Mouse (Mus musculus) left cerebral cortex, adult 9 months (tissue): ENCODE measurements at regions not wholly inside any gene's neighbourhood (a gene's known extent, or its start where the extent isn't known, plus 50 kb on each side); places are given as distances from the start of the nearest gene placed in this dataset.

Experiments
- DNase-seq, 2 experiments: peaks; one replicate each; pipeline ENCODE4 v3.0.0; 2022; ENCODE audit warnings: low spot score in 2 of 2

- DNase-seq: no peak
Measured at GRCm38 (mm10) chr1:13834860-13835840, 2258.0 kb downstream of the 4930444P10Rik start.

DNA sequence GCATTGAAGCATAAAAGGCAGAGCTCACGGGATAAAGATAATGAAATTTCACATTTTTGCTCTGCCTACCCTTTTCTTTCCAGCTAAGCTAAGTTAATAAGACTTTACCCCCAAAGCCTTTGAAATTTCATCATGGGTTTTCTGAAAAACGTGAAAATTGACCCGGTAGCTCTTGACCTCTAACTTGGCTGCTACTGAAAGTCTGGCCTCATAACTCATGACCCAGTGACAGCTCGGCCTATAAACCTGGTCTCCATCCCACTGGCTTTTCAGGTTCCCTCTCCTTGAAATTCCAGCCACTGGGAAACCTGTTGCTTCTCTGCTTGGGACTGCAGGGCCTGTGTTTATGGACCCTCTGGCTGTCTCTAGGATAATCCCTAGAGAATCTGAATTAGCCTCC is 2285.3 kb downstream of the 4930444P10Rik start:
- DNase-seq: no peak

DNA sequence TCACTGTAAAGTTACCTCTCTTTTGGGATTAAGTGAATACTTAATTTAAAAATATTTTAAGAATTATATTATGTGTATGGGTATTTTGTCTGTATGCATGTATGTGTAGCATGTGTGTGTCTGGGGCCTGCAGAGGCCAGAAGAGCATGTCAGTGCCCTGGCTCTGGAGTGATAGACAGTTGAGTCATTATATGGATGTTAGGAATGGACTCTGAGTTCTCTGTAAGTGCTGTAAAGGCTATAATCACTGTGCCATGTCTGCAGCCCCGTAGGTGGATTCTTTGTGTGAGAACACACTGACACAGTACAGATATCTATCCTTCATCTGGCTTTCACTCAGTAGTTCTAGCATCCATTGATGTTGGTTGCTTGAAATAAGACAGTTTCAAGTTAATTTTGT is 2292.7 kb downstream of the 4930444P10Rik start:
- DNase-seq: no peak

DNA sequence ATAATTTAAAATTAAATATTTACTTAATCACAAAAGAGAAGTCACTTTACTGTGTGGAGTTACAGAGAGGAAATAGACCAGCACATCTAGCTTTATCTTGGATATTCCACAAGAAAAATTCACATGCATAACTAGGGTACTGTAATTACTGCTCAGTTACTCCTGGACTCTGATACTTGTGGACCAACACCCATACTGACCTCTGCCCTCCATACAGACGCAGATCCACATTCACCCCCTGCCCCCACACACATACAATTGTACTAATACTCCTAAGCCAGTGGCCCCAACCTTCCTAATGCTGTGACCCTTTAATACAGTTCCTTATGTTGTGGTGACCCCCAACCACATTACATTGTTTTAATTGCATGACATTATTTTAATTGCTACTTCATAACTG is 2294.3 kb downstream of the 4930444P10Rik start:
- DNase-seq: no peak

GRCm38 (mm10) chr1:13795196-13795595 is 2297.9 kb downstream of the 4930444P10Rik start:
- DNase-seq: no peak

DNA sequence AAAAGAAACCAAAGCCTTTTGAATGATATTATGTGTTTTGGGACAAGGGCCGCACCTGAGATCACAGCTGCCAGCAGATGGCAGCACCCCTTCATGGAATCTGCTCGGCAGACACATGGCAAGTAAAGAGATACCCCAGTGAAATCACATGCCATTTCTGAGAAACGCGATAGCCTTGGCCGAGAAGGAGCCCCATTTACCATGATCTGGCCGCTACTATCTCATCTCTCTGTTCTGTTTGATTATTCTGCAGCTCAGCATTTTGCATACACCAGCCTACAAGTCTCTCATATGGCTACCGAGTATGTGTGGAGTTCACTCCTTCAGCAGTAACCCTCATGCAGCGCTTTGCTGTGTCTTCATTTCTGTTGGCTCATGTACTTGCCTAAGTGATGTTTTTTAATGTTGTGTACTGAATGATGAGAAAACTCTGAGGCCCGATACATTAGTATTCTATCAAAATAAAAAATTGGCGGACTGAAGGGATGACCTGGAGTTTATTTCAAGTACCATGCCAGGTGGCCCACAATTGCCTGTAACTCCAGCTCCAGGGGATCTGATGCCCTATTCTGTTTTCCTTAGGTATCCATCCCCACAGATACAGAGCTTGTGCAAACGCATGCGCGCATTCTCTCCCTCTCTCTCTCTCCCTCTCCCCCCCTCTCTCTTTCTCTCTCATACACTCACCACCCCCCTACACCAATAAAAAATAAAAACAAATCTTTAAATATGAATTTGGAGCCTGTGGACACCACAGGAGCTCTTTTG is 2303.6 kb downstream of the 4930444P10Rik start:
- DNase-seq: peak; percentile 10 to 89

GRCm38 (mm10) chr1:13787016-13787415 is 2306.1 kb downstream of the 4930444P10Rik start:
- DNase-seq: no peak

DNA sequence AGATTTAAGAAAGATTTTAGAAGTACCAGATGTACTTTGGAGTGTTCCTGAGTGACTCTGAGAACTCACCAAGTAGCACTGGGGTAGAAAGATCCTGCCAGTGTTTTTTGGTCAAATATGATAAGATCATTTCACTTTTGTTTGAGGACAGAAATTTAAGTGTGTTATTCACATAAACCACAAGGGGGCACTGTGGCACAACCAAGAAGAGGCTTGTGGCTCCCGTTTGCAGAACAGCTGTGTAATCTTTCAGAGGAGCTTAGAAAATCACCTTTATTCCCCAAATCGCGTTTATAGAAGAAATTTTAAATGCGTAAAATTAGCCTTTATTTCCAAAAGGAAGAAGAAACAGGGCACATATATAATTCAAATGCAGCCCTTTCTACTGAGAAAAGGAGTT is 2308.7 kb downstream of the 4930444P10Rik start:
- peak in 1 of 2 experiments; percentile 28 for DNase-seq

DNA sequence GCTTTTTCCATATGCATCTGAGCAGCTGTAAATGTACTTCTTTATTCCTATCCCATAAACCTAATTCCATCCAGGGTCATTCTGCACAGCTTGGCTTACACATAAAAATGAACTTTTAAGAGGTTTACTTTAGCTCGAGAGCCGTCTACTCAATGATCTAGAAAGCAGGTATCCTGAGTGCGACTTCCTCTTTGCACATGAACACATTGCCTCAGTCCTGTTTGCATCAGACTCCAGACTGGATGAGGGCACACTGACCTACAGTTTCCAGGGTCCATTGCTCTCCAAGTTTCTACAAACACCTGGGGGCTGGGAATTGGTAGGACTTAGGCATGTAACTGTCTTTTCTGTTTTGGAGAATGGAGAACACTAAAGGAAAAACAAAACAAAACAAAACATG is 2310.5 kb downstream of the 4930444P10Rik start:
- no peak for DNase-seq

- no peak for DNase-seq
Measured at GRCm38 (mm10) chr1:13772106-13772505, 2321.0 kb downstream of the 4930444P10Rik start.

- no peak for DNase-seq
Measured at GRCm38 (mm10) chr1:13771014-13771463, 2322.1 kb downstream of the 4930444P10Rik start.

- DNase-seq: peak; percentile 29 to 53
Measured at GRCm38 (mm10) chr1:13752479-13752878, 2338.6 kb downstream of the A830018L16Rik start.

- DNase-seq: no peak
Measured at GRCm38 (mm10) chr1:13751381-13751780, 2337.5 kb downstream of the A830018L16Rik start.
